Mouse (Mus musculus) heart, adult 11 months (tissue): ENCODE results near the gene Slc11a2.
"Not testable (repeated sequence)": the region's sequence is repeated elsewhere in the genome, so short reads cannot be mapped to it uniquely, and the experiment has no call there.

ENCODE experiments used
- DNase-seq: peaks from one replicate; pipeline ENCODE4 v3.0.0; 2022

The Slc11a2 gene

GRCm38 (mm10) chr15:100402347-100402746, 22.5 kb downstream of the Slc11a2 start:
- no peak for DNase-seq

GRCm38 (mm10) chr15:100401811-100402210, 23.1 kb downstream of the Slc11a2 start:
- no peak for DNase-seq

- no peak for DNase-seq
These were observed 24.2 kb downstream of the Slc11a2 start for GRCm38 (mm10) chr15:100400592-100401250.

GRCm38 (mm10) chr15:100395561-100395960, 29.3 kb downstream of the Slc11a2 start:
- DNase-seq: no peak

- DNase-seq: no peak
These were observed 31.9 kb downstream of the Slc11a2 start for GRCm38 (mm10) chr15:100393016-100393415.

- no peak for DNase-seq
These were observed 33.3 kb downstream of the Slc11a2 start for GRCm38 (mm10) chr15:100391599-100391998.

- DNase-seq: no peak
These were observed 33.8 kb downstream of the Slc11a2 start for GRCm38 (mm10) chr15:100391066-100391465.

GRCm38 (mm10) chr15:100388886-100389285, 36.0 kb downstream of the Slc11a2 start:
- no peak for DNase-seq

- DNase-seq: no peak
These were observed 36.5 kb downstream of the Slc11a2 start for GRCm38 (mm10) chr15:100388224-100388835.

GRCm38 (mm10) chr15:100387544-100388223, 37.2 kb downstream of the Slc11a2 start:
- no peak for DNase-seq

GRCm38 (mm10) chr15:100385705-100386104, 39.2 kb downstream of the Slc11a2 start:
- no peak for DNase-seq

- no peak for DNase-seq
These were observed 44.8 kb downstream of the Slc11a2 start for GRCm38 (mm10) chr15:100380104-100380503.

GRCm38 (mm10) chr15:100379658-100380057, 45.2 kb downstream of the Slc11a2 start:
- DNase-seq: no peak

GRCm38 (mm10) chr15:100377847-100378505, 46.9 kb downstream of the Slc11a2 start:
- DNase-seq: not testable (repeated sequence)

GRCm38 (mm10) chr15:100375066-100375465, 49.8 kb downstream of the Slc11a2 start:
- no peak for DNase-seq

GRCm38 (mm10) chr15:100367119-100367518, 57.8 kb downstream of the Slc11a2 start:
- peak; percentile 31 for DNase-seq

- peak; percentile 80 for DNase-seq
These were observed 58.9 kb downstream of the Slc11a2 start for GRCm38 (mm10) chr15:100365967-100366366.

GRCm38 (mm10) chr15:100364242-100364641, 60.6 kb downstream of the Slc11a2 start, which contains the start of gene Higd1c:
Higd1c (plus strand) TSS chr15:100364542.
- peak; percentile 70 for DNase-seq

- no peak for DNase-seq
These were observed 69.0 kb downstream of the Slc11a2 start for GRCm38 (mm10) chr15:100355876-100356275.

- DNase-seq: not testable (repeated sequence)
These were observed 71.5 kb downstream of the Slc11a2 start for GRCm38 (mm10) chr15:100353399-100353798.

- no peak for DNase-seq
These were observed 72.1 kb downstream of the Slc11a2 start, which contains the start of the genes Methig1 and Mettl7a2 for GRCm38 (mm10) chr15:100352711-100353250. Methig1 (plus strand) TSS chr15:100353149. Mettl7a2 (plus strand) TSS chr15:100353200.

GRCm38 (mm10) chr15:100351501-100352060, 73.3 kb downstream of the Slc11a2 start:
- DNase-seq: no peak

GRCm38 (mm10) chr15:100349496-100349895, 75.4 kb downstream of the Slc11a2 start:
- DNase-seq: no peak
